Mouse (Mus musculus) CH12.LX (cell line): ENCODE measurements around the gene Pcolce.

Source experiments
- BHLHE40 ChIP-seq: IDR thresholded peaks from 2 replicates; pipeline ENCODE4 v1.6.1; 2011; ENCODE audit warnings: mild to moderate bottlenecking, low read depth, low read length, improper control_type of control experiment
- CHD2 ChIP-seq: IDR thresholded peaks from 2 replicates; pipeline ENCODE4 v1.6.1; 2011; ENCODE audit warnings: low read length, improper control_type of control experiment
- CTCF ChIP-seq, 2 experiments: IDR thresholded peaks in 1 of 2; conservative IDR thresholded peaks in 1 of 2; 2 replicates each; pipeline ENCODE4 v1.5.1; 2011 to 2012; ENCODE audit warnings: low read depth in 2 of 2, low read length in 2 of 2, improper control_type of control experiment in 1 of 2, inconsistent platforms in 1 of 2, mild to moderate bottlenecking in 1 of 2, moderate library complexity in 1 of 2
- HCFC1 ChIP-seq: IDR thresholded peaks from 2 replicates; pipeline ENCODE4 v1.6.1; 2012; ENCODE audit warnings: low read depth, mild to moderate bottlenecking, inconsistent platforms, low read length, improper control_type of control experiment
- KAT2A ChIP-seq: IDR thresholded peaks from 2 replicates; pipeline ENCODE4 v1.6.1; 2012; ENCODE audit warnings: low read length, improper control_type of control experiment, inconsistent platforms; ENCODE audit not compliant: insufficient replicate concordance
- MAX ChIP-seq: IDR thresholded peaks from 2 replicates; pipeline ENCODE4 v1.6.1; 2011; ENCODE audit warnings: low read length, improper control_type of control experiment
- MEF2A ChIP-seq: IDR thresholded peaks from 2 replicates; pipeline ENCODE4 v1.6.1; 2014; ENCODE audit warnings: low read depth, mild to moderate bottlenecking, inconsistent platforms, low read length, improper control_type of control experiment, borderline replicate concordance
- POLR2A ChIP-seq: IDR thresholded peaks from 2 replicates; pipeline ENCODE4 v1.6.1; 2011; ENCODE audit warnings: low read depth, mild to moderate bottlenecking, improper control_type of control experiment, low read length
- RCOR1 ChIP-seq: conservative IDR thresholded peaks from 2 replicates; pipeline ENCODE4 v1.6.1; 2012; ENCODE audit warnings: low read depth, mild to moderate bottlenecking, inconsistent platforms, low read length, improper control_type of control experiment
- USF1 ChIP-seq: IDR thresholded peaks from 2 replicates; pipeline ENCODE4 v1.6.1; 2014; ENCODE audit warnings: low read depth, mild to moderate bottlenecking, inconsistent platforms, low read length, improper control_type of control experiment
- ZNF384 ChIP-seq: IDR thresholded peaks from 2 replicates; pipeline ENCODE4 v1.6.1; 2012; ENCODE audit warnings: low read depth, low read length, improper control_type of control experiment, inconsistent platforms

DNA sequence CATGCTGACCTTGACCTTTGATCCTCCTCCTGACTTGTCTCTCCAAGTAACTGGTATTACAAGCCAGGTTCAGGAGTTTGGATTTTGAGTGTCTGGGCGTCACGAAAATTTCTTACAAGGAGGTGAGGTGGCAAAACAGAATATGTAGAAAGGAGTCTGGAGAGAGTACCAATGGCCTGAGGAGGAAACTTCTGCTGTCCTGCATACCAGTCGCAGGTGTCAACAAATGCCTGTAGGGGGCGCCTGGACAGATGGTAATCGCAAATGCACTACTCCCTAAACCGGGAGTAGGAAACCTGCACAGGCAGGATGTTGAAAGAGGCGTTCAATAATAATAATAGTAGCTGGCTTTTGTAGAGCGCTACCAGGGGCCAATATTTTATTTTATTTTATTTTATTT, 28.6 kb downstream of the Pcolce start:
- TF ChIP-seq POLR2A (no peak), ZNF384 (no peak), MEF2A (no peak), HCFC1 (no peak), USF1 (no peak), CTCF (conservative IDR thresholded peaks at IDR 0.05 in 1 of 2, IDR thresholded peaks at IDR 0.05 in 1 of 2; ENCODE audit: low read depth in 2 of 2, low read length in 2 of 2) (peak; percentile 48 to 82; a peak in 3 of 4 replicates), KAT2A (no peak), CHD2 (no peak), BHLHE40 (no peak), RCOR1 (no peak), MAX (no peak)
